Mouse (Mus musculus) c-Kit-positive CD71-positive TER-119-negative erythroid progenitor cells, embryonic 14.5 days (primary cell): ENCODE results near the gene Lhx6.
"Not testable (repeated sequence)": the region's sequence is repeated elsewhere in the genome, so short reads cannot be mapped to it uniquely, and the experiment has no call there.

Experiments
- DNase-seq: peaks from one replicate; pipeline ENCODE4 v3.0.0-alpha.2; 2013; ENCODE audit warnings: low read depth

Gene Lhx6

GRCm38 (mm10) chr2:36104956-36105741 is at the start of gene Lhx6:
Gene Lhx6 (minus strand): TSS chr2:36105408.
- no peak for DNase-seq

DNA sequence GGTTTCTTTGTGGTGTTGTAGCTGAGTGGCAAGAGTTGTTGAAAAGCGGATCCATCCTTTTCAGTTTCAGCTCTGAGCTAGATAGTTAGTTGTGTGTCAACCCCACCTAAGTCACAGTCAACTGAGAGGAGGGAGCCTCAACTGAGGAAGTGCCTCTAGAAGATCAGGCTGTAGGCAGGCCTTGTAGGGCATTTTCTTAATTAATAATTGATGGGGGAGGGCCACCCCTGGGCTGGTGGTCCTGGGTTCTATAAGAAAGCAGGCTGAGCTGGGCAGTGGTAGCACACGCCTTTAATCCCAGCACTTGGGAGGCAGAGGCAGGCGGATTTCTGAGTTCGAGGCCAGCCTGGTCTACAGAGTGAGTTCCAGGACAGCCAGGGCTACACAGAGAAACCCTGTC is 47.2 kb upstream of the Lhx6 start:
- DNase-seq: not testable (repeated sequence)

DNA sequence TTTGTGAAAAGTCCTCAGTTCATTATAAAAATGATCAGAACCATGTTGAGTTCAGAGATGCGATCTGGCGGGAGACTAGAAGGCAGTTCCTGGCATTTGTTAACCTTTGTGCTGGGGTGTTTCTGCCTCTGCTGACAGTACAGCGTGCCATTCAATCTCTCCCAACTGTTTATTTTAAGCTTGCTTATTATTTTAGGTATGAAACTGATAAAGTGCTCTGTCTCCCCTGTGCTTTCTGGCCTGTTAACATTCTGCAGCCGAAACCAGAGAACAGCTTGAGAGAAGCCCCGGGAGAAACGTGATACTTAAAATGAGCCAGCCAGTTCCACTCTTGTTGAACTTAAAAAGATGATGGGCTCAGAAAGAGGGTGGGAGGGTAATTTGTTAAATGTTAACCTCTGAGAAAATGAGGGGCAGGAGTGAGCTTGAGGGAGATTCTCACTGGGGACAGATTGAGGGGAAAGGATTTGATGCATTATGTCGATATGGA is 43.7 kb upstream of the Lhx6 start:
- no peak for DNase-seq

DNA sequence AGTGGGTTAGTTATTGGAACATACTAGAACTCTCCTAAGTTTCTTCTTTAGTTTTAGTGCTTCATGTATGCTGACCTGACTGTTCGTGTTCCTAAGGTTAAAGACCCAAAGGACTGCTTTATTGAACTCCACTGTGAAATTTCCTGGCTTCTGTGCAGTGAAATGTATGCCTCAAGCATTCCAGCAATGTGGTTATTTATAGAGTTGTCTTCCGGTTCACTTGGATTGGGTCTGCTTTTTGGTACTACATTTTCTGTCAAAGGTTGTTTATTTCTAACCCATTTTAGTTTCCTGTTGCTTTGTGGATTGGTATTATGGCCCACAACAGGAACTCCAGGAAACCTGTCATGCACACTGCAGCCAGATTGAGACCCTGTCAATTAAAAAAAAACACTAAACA is 33.9 kb upstream of the Lhx6 start:
- no peak for DNase-seq

DNA sequence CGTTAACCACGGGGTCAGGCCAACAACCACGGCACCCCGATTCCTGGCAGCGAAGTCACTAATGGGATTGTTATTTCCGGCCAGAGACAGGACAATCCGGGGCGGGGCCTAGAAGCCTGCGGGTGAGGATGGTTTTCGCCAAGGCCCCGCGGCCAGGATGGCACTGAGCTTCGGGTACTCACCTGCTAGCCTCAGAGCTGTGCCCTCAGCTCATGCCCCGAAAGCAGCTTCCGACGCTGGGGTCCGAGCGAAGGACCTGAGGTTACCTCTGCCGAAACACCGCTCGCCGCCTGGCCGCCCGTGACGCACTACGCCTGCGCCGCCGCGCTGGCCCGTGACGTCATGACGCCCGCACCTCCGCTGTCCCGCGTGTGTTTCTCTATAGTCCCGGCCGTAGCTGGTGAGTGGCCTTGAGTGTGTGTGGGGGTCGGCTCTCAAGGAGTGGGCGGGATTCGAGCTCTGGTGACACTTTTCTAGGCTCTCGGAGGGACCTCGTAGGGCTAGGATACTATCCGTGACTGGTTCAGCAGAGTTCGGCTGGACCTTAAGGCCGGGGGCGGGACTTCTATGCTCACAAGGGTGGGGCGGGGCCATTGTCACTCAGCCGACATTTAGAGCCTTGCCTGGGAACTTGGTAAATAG is 31.2 kb upstream of the Lhx6 start, which contains the start of the genes Mrrf and Rbm18:
Gene Mrrf, plus strand, starts transcription at position 90 of the 642 bp plus-strand sequence.
Gene Rbm18, minus strand, starts transcription at position 474 of the 642 bp plus-strand sequence.
- peak; percentile 81 for DNase-seq

DNA sequence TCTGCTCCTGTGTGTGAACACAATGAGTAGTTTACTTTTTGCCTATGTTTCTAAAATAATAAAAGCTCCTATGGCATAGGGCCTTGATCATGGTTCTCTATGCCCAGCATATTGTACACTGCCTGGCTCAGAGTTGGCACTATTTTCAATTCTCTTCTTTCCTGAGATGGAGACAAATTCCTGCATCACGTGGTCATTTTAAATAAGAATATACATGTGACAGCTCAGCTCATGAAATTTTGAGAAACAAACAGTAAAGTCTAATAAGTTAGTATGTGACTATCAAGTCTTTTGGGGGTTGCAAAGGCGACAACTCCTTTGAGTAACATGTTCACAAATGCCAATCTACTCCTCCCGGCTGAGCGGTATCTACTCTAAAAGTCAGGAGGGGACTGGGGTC is 30.7 kb upstream of the Lhx6 start:
- peak; percentile 13 for DNase-seq

- no peak for DNase-seq
Observed at GRCm38 (mm10) chr2:36129051-36129450, 23.8 kb upstream of the Lhx6 start.

GRCm38 (mm10) chr2:36127973-36128372 is 22.8 kb upstream of the Lhx6 start:
- no peak for DNase-seq

DNA sequence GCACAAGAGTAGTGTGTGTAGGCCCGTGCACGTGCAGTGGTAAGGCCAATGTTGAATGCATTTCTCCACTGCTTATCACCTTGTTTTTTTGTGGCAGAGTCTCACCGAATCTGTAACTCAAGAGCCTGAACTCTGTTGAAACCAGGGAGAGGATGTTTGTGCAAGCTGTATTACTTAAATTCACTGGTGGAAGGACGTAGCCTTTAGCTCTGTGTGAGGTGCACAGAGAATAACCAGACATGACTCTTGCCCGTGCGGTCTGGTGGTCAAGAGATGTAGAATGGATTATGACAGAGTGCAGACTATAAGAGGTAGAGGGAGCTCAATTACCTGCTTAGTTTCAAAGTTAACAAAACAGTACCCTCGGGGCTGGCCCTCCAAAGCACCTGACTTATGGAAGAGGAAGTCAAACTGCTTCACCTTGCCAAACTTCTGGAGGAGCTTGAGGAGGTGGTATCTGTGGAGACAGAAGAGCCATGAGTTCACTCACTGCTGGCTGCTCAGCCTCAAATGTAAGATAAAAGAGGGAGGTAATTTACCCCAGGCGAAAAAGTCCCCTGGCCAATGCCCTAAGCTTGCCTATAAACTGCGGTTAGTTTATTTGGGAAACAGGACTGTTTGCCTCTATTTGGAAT is 21.7 kb upstream of the Lhx6 start:
- DNase-seq: no peak

- no peak for DNase-seq
Observed at GRCm38 (mm10) chr2:36112632-36113031, 7.4 kb upstream of the Lhx6 start.

DNA sequence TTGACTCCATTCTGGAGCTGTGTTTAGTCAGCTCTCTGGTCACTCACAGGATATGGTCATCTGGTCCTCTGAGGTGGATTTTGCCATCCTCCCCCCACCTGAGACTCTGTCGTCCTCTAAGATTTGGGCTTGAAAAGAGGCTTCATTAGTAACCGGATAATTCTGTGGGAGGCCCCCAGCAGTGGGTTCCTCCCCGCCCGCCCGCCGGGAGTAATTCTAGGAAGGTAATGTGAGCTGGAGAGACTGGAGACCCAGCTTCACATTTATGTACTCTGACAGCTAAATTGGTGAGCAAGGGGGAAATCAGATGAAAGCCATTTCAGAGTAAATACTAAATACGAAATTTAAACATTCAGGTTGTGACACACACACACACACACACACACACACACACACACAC is 3.4 kb upstream of the Lhx6 start:
- DNase-seq: no peak

DNA sequence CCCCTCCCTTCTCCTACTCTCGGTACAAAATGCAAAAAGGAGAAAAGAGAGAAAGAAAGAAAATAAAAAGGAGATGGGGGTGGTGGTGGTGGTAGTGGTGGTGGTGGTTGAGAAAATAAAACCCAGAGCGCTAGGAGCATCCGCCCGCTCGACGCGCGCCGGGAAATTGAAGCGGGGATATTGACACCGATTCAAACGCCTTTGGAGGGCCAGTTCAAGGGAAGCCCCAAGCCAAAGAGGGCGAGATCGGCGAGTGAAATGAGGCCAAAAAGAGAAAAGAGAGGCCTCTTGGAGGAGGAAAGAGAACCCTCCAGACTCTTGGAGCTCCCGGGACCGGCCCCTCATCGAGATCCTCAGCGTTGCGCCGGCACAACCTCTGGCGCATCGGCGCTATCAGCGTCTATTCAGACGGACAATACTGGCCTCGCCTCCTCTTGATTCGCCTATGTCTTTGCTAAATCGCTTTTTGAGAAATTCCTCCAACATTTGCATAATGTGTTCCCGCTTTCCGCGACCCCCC is 712 bp downstream of the Lhx6 start:
- no peak for DNase-seq

DNA sequence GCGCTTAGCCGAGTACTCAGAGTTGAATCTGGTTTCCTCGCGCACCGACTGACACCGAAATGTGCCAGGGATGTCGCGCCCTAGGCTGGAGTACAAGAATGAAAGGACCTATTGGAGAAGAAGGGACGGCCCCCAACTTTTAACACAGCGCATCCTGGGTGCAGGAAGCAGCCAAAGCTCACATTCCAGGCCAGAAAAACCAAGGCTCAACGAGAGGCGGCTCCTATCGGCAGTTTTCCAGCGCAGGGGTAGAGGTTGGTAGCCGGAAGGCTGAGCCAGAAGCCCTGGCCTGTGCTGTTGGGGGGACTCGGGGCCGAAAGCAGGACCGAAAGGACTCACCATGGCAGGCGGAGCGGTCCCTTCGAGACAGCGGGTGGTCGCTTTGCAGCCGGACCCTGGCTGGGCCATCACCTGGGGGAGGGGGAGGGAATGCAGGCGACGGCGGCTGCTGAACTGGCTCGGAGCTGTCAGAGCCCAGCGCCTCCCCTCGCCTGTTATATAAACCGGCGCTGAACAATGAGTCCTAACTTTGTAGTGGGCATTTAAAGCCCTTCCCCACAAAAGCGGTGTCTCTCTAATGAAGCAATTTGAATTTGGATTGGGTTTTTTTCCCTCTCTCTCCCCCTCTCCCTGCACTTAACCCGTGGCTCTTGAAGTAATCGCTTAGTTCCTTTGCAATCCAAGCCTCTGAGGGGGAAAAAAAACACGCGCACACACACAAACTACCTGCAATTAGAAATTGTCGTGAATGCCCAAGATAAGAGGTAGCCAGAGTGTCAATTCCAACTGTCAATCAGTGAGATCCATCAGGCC is 1.4 kb downstream of the Lhx6 start:
- no peak for DNase-seq

DNA sequence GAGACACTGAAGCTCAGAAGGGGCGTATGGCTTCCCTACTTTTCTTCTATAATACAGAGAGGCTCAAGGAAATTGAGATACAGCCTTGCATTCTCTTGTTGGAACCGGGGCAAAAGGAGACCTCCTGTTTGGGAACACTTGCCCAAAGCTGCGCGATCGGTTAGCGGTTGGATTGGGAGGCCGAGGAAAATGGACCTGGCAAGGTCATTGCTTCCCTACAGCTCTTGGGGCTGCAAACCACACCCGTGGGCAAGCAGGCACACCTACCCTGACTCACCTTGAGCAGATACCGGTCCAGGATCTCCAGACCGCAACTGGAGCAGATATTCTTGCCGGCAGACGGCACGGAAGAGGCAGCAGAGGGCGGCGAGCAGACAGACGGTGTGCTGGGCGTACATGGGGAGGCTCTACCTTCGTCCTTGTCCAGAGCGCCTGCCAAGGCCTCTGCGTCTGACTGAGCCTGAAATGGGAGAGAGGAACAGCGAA is 2.1 kb downstream of the Lhx6 start:
- DNase-seq: no peak

DNA sequence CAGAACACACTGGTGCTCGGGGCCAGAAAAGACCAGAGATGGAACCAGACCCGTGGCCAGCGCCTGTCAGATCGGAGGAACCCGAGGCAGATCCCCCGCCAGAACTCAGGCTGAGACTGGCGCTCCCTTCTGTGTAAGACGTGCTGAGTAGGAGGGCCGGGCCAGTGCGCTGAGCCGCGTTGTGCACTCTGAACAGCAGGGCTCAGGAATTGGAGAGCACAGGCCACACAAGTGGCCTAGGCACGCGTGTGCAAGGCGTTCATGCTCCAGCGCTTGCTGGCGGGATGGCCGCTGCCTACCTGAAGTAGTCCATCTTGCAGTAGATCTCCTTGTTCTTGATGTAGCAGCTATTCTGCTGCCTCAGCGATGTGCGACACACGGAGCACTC is 2.7 kb downstream of the Lhx6 start:
- no peak for DNase-seq

GRCm38 (mm10) chr2:36101866-36102558 is 3.2 kb downstream of the Lhx6 start:
- DNase-seq: no peak

- no peak for DNase-seq
Observed at GRCm38 (mm10) chr2:36099739-36100138, 5.5 kb downstream of the Lhx6 start.

GRCm38 (mm10) chr2:36098021-36098420 is 7.2 kb downstream of the Lhx6 start:
- no peak for DNase-seq

- no peak for DNase-seq
Observed at GRCm38 (mm10) chr2:36097129-36097815, 7.9 kb downstream of the Lhx6 start.

GRCm38 (mm10) chr2:36093914-36094475 is 11.2 kb downstream of the Lhx6 start:
- no peak for DNase-seq
